Mouse (Mus musculus): Measurements from ENCODE around the gene Pou3f3.
A peak's percentile ranks its signal among the peaks of the same experiment; 100 is the strongest.

Gene Pou3f3

GRCm38 (mm10) chr1:42695578-42695915 lies at the start of gene Pou3f3:
Gene Pou3f3 (plus strand): TSS chr1:42695768.
- no peak for DNase-seq (ENCODE audit: low spot score in 2 of 2)

- DNase-seq (ENCODE audit: low spot score in 2 of 2): no peak
Observed at GRCm38 (mm10) chr1:42648366-42648935, 47.1 kb upstream of the Pou3f3 start.

- DNase-seq (ENCODE audit: low spot score in 2 of 2): no peak
Observed at GRCm38 (mm10) chr1:42651461-42651860, 44.1 kb upstream of the Pou3f3 start.

- DNase-seq (ENCODE audit: low spot score in 2 of 2): no peak
Observed at GRCm38 (mm10) chr1:42667546-42667945, 28.0 kb upstream of the Pou3f3 start.

GRCm38 (mm10) chr1:42680673-42681072 lies 14.9 kb upstream of the Pou3f3 start:
- no peak for DNase-seq (ENCODE audit: low spot score in 2 of 2)

GRCm38 (mm10) chr1:42681762-42682161 lies 13.8 kb upstream of the Pou3f3 start:
- no peak for DNase-seq (ENCODE audit: low spot score in 2 of 2)

GRCm38 (mm10) chr1:42683861-42684260 lies 11.7 kb upstream of the Pou3f3 start:
- no peak for DNase-seq (ENCODE audit: low spot score in 2 of 2)

GRCm38 (mm10) chr1:42684345-42684744 lies 11.2 kb upstream of the Pou3f3 start:
- no peak for DNase-seq (ENCODE audit: low spot score in 2 of 2)

- no peak for DNase-seq (ENCODE audit: low spot score in 2 of 2)
Observed at GRCm38 (mm10) chr1:42684783-42685182, 10.8 kb upstream of the Pou3f3 start.

GRCm38 (mm10) chr1:42685321-42685960 lies 10.1 kb upstream of the Pou3f3 start:
- no peak for DNase-seq (ENCODE audit: low spot score in 2 of 2)

- DNase-seq (ENCODE audit: low spot score in 2 of 2): no peak
Observed at GRCm38 (mm10) chr1:42686194-42687131, 9.1 kb upstream of the Pou3f3 start.

- DNase-seq (ENCODE audit: low spot score in 2 of 2): no peak
Observed at GRCm38 (mm10) chr1:42687271-42687670, 8.3 kb upstream of the Pou3f3 start.

- DNase-seq (ENCODE audit: low spot score in 2 of 2): no peak
Observed at GRCm38 (mm10) chr1:42687756-42688540, 7.6 kb upstream of the Pou3f3 start.

- DNase-seq (ENCODE audit: low spot score in 2 of 2): no peak
Observed at GRCm38 (mm10) chr1:42688541-42689125, 6.9 kb upstream of the Pou3f3 start.

- DNase-seq (ENCODE audit: low spot score in 2 of 2): no peak
Observed at GRCm38 (mm10) chr1:42690024-42690575, 5.5 kb upstream of the Pou3f3 start.

- peak in 1 of 2 experiments; percentile 67 for DNase-seq (ENCODE audit: low spot score in 2 of 2)
Observed at GRCm38 (mm10) chr1:42691202-42692170, 4.1 kb upstream of the Pou3f3 start.

- no peak for DNase-seq (ENCODE audit: low spot score in 2 of 2)
Observed at GRCm38 (mm10) chr1:42692221-42692620, 3.3 kb upstream of the Pou3f3 start.

- no peak for DNase-seq (ENCODE audit: low spot score in 2 of 2)
Observed at GRCm38 (mm10) chr1:42693101-42693715, 2.4 kb upstream of the Pou3f3 start.

- DNase-seq (ENCODE audit: low spot score in 2 of 2): no peak
Observed at GRCm38 (mm10) chr1:42693852-42694251, 1.7 kb upstream of the Pou3f3 start.

- no peak for DNase-seq (ENCODE audit: low spot score in 2 of 2)
Observed at GRCm38 (mm10) chr1:42694290-42694664, 1.3 kb upstream of the Pou3f3 start.
